Mouse (Mus musculus) intestine, embryonic 14.5 days (tissue): ENCODE results near the gene Mllt11. TPM values are rescaled to one million over a fixed set of nuclear protein-coding genes. Genes with fewer than 3 reads are reported as not detected.

Source experiments
- ATAC-seq: fragments of 200-750 bp; cut with Nextera tagmentation; replicated peaks from 2 replicates; pipeline ENCODE4 v1.8.0; 2017; ENCODE audit warnings: low read depth, moderate number of reproducible peaks, moderate TSS enrichment, moderate library complexity; ENCODE audit not compliant: low FRiP score, low TSS enrichment
- DNase-seq: peaks from one replicate; pipeline ENCODE4 v3.0.0-alpha.2; 2018; ENCODE audit warnings: low spot score
- H3K27ac ChIP-seq: fragments of 300-500 bp; sonication (generic); 2 replicates; pipeline ENCODE4 v1.5.1; 2014; ENCODE audit warnings: low read depth, mild to moderate bottlenecking, control low read depth
- H3K27me3 ChIP-seq: fragments of 300-500 bp; sonication (generic); replicated peaks from 2 replicates; pipeline ENCODE4 v1.6.1; 2014; ENCODE audit warnings: low read length, control low read depth; ENCODE audit not compliant: control insufficient read depth, insufficient read depth
- H3K36me3 ChIP-seq: fragments of 300-500 bp; sonication (generic); 2 replicates; pipeline ENCODE4 v1.6.1; 2014; ENCODE audit warnings: low read length, control low read depth; ENCODE audit not compliant: control insufficient read depth, insufficient read depth
- H3K4me1 ChIP-seq: fragments of 300-500 bp; sonication (generic); replicated peaks from 2 replicates; pipeline ENCODE4 v1.6.1; 2014; ENCODE audit warnings: low read length, control low read depth, mixed read lengths; ENCODE audit not compliant: control insufficient read depth, insufficient read depth
- H3K4me2 ChIP-seq: fragments of 300-500 bp; sonication (generic); 2 replicates; pipeline ENCODE4 v1.6.1; 2014; ENCODE audit warnings: low read length
- H3K4me3 ChIP-seq: fragments of 300-500 bp; sonication (generic); 2 replicates; pipeline ENCODE4 v1.5.1; 2014; ENCODE audit warnings: low read depth, low read length, control low read depth, mixed read lengths
- H3K9ac ChIP-seq: fragments of 300-500 bp; sonication (generic); 2 replicates; pipeline ENCODE4 v1.6.1; 2014; ENCODE audit warnings: mild to moderate bottlenecking, low read length
- H3K9me3 ChIP-seq: fragments of 300-500 bp; sonication (generic); 2 replicates; pipeline ENCODE4 v1.6.1; 2016; ENCODE audit warnings: low read length, control low read depth; ENCODE audit not compliant: control insufficient read depth
- WGBS: fragments of 180-500 bp; shearing (Covaris S2); extraction: QIAGEN DNeasy Blood & Tissue Kit; methylation state at CpG from one replicate; pipeline ENCODE4 v1.1.7; 2014; 5-methylcytosine and 5-hydroxymethylcytosine counted together
- polyA plus RNA-seq: library from polyadenylated mRNA; unstranded; fragments of >200 nt; fragmentation: Nextera tagmentation; extraction: Ambion mirVana; gene quantifications from 2 replicates; pipeline ENCODE4 v1.2.1, GENCODE M21; 2014

Mllt11 gene
- polyA plus RNA-seq, 1 experiment from 2014 or later: 38.9 TPM

GRCm38 (mm10) chr3:95176500-95176899, 55.5 kb downstream of the Mllt11 start:
- no peak for ATAC-seq
- DNase-seq: no peak
- Histone ChIP-seq H3K36me3 (peaks cover 12% of the 10 kb centered on the region; the same call in 1 of the 2 replicates), H3K4me3 (no peak overlapping the region), H3K4me2 (no peak overlapping the region), H3K27me3 (peaks cover 26% of the 10 kb centered on the region), H3K9me3 (no peaks in the 10 kb centered on the region), H3K27ac (no peak overlapping the region), H3K4me1 (no peaks in the 10 kb centered on the region; the same call in 1 of the 2 replicates), H3K9ac (no peak overlapping the region)
- 75% methylated on average over 3 of the region's 3 CpGs for WGBS

GRCm38 (mm10) chr3:95174011-95174592, 57.9 kb downstream of the Mllt11 start:
- H3K4me1 ChIP-seq: no peaks in the 10 kb centered on the region; the same call in 1 of the 2 replicates
- WGBS: 9% methylated on average over 16 of the region's 16 CpGs
- H3K27me3 ChIP-seq: peaks cover 34% of the 10 kb centered on the region
- peak overlapping the region; percentile 49 for H3K4me2 ChIP-seq
- H3K9ac ChIP-seq: no peak overlapping the region
- DNase-seq: peak; percentile 97
- no peak overlapping the region for H3K4me3 ChIP-seq
- H3K27ac ChIP-seq: no peak overlapping the region
- no peaks in the 10 kb centered on the region for H3K9me3 ChIP-seq
- H3K36me3 ChIP-seq: peaks cover 36% of the 10 kb centered on the region; the same call in 1 of the 2 replicates
- peak; percentile 34; the same call in 1 of the 2 replicates for ATAC-seq

GRCm38 (mm10) chr3:95173256-95173949, 58.6 kb downstream of the Mllt11 start:
- peak overlapping the region; percentile 49 for H3K4me2 ChIP-seq
- peak overlapping the region; percentile 28; the same call in 1 of the 2 replicates for H3K4me3 ChIP-seq
- H3K27ac ChIP-seq: no peak overlapping the region
- 16% methylated on average over 52 of the region's 58 CpGs for WGBS
- peaks cover 34% of the 10 kb centered on the region for H3K27me3 ChIP-seq
- H3K9ac ChIP-seq: no peak overlapping the region; the same call in 1 of the 2 replicates
- ATAC-seq (0 out of 2 replicates have a peak, but pooled peaks have one; percentile 7), DNase-seq (peak; percentile 76)
- no peaks in the 10 kb centered on the region for H3K9me3 ChIP-seq
- H3K36me3 ChIP-seq: peaks cover 40% of the 10 kb centered on the region; the same call in 1 of the 2 replicates
- H3K4me1 ChIP-seq: no peaks in the 10 kb centered on the region; the same call in 1 of the 2 replicates

GRCm38 (mm10) chr3:95172526-95173255, 59.3 kb downstream of the Mllt11 start:
- WGBS: 32% methylated on average over 78 of the region's 84 CpGs
- peaks cover 34% of the 10 kb centered on the region for H3K27me3 ChIP-seq
- H3K27ac ChIP-seq: no peak overlapping the region
- peak overlapping the region; percentile 49 for H3K4me2 ChIP-seq
- no peak overlapping the region for H3K9ac ChIP-seq
- H3K4me1 ChIP-seq: no peaks in the 10 kb centered on the region; the same call in 1 of the 2 replicates
- ATAC-seq (no peak; the same call in 1 of the 2 replicates), DNase-seq (peak; percentile 56)
- H3K4me3 ChIP-seq: peak overlapping the region; percentile 28; the same call in 1 of the 2 replicates
- H3K9me3 ChIP-seq: no peaks in the 10 kb centered on the region
- peaks cover 40% of the 10 kb centered on the region for H3K36me3 ChIP-seq

GRCm38 (mm10) chr3:95171105-95171504, 60.9 kb downstream of the Mllt11 start:
- H3K4me3 ChIP-seq: no peak overlapping the region
- no peak for DNase-seq
- WGBS: 78% methylated on average over 6 of the region's 6 CpGs
- H3K4me2 ChIP-seq: no peak overlapping the region
- no peak for ATAC-seq
- H3K27me3 ChIP-seq: peaks cover 34% of the 10 kb centered on the region
- no peaks in the 10 kb centered on the region for H3K9me3 ChIP-seq
- H3K36me3 ChIP-seq: peaks cover 54% of the 10 kb centered on the region
- H3K27ac ChIP-seq: no peak overlapping the region
- no peaks in the 10 kb centered on the region; the same call in 1 of the 2 replicates for H3K4me1 ChIP-seq
- H3K9ac ChIP-seq: no peak overlapping the region

- no peak overlapping the region for H3K4me2 ChIP-seq
- H3K36me3 ChIP-seq: peaks cover 58% of the 10 kb centered on the region
- H3K4me3 ChIP-seq: no peak overlapping the region
- no peaks in the 10 kb centered on the region for H3K9me3 ChIP-seq
- H3K9ac ChIP-seq: no peak overlapping the region
- 90% methylated on average over 10 of the region's 10 CpGs for WGBS
- H3K4me1 ChIP-seq: no peaks in the 10 kb centered on the region; the same call in 1 of the 2 replicates
- no peak overlapping the region for H3K27ac ChIP-seq
- peaks cover 34% of the 10 kb centered on the region for H3K27me3 ChIP-seq
- DNase-seq (no peak), ATAC-seq (no peak)
Measured at GRCm38 (mm10) chr3:95169996-95170395, 62.0 kb downstream of the Mllt11 start.

Other genes starting within 250 kb of the Mllt11 start
- gene Zfp687, start 216.7 kb downstream of the Mllt11 start, polyA plus RNA-seq: 23.9 and 27.8 TPM in 2 replicates
- 237 and 260 TPM in 2 replicates for gene Psmd4, start 189.6 kb downstream of the Mllt11 start, polyA plus RNA-seq
- gene Pip5k1a, start 125.2 kb downstream of the Mllt11 start, polyA plus RNA-seq: 12.5 and 16.0 TPM in 2 replicates
- 143 and 149 TPM in 2 replicates for gene Vps72, start 121.1 kb downstream of the Mllt11 start, polyA plus RNA-seq
- gene Tmod4, start 107.7 kb downstream of the Mllt11 start, polyA plus RNA-seq: 0.91 and 1.7 TPM in 2 replicates
- gene Scnm1, start 98.2 kb downstream of the Mllt11 start, polyA plus RNA-seq: 70.3 and 72.9 TPM in 2 replicates
- 8.0 and 10.1 TPM in 2 replicates for gene Lysmd1, start 98.1 kb downstream of the Mllt11 start, polyA plus RNA-seq
- 3.2 TPM in 2 replicates for gene Tnfaip8l2, start 89.8 kb downstream of the Mllt11 start, polyA plus RNA-seq
- 4.8 and 5.3 TPM in 2 replicates for gene Sema6c, start 71.7 kb downstream of the Mllt11 start, polyA plus RNA-seq
- gene Gabpb2, start 14.3 kb downstream of the Mllt11 start, polyA plus RNA-seq: 10.8 and 10.9 TPM in 2 replicates
- gene Cdc42se1, start 3.4 kb downstream of the Mllt11 start, polyA plus RNA-seq: 92.6 and 98.7 TPM in 2 replicates
- gene Gm128, start 9.4 kb upstream of the Mllt11 start, polyA plus RNA-seq: 0.26 and 0.40 TPM in 2 replicates
- gene Bnipl, start 19.0 kb upstream of the Mllt11 start, polyA plus RNA-seq: 1.0 and 1.7 TPM in 2 replicates
- 38.5 and 39.8 TPM in 2 replicates for gene Mindy1, start 49.2 kb upstream of the Mllt11 start, polyA plus RNA-seq
- 16.5 and 20.6 TPM in 2 replicates for gene Prune1, start 49.9 kb upstream of the Mllt11 start, polyA plus RNA-seq
- gene Anxa9, start 75.0 kb upstream of the Mllt11 start, polyA plus RNA-seq: 1.5 and 1.6 TPM in 2 replicates
- 130 and 143 TPM in 2 replicates for gene Cers2, start 82.6 kb upstream of the Mllt11 start, polyA plus RNA-seq
- gene Setdb1, start 125.0 kb upstream of the Mllt11 start, polyA plus RNA-seq: 45.2 and 51.3 TPM in 2 replicates
- not detected in 2 replicates for gene 4930558C23Rik, start 170.7 kb upstream of the Mllt11 start, polyA plus RNA-seq
- gene Arnt, start 202.2 kb upstream of the Mllt11 start, polyA plus RNA-seq: 31.0 and 37.1 TPM in 2 replicates